24 mouse cellular contexts compared by ENCODE assay signal in the genomic region with DNA sequence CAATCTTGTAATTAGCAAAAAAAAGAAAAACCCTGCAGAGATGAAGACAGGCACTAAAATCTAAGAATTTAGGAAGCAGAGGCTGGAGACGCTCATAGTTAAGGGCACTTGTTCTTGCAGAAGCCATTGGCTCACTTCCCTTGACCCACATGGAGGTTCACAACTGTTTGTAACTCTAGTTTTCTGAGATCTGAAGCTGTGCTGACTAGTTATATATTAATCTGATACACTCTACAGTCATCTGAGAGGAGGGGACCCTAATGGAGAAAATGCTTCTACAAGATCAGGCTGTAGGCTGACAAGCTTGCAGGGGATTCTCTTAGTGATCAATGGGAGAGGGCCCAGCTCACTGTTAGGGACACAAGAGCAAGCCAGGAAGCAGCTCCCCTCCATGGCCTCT.
"Had no signal": no experiment of that assay in that cellular context is flagged by ENCODE, and none has a peak within 500 bp of the region (broad histone marks: within the 10 kb centered on the region; RNA-seq: fewer than 3 reads in every experiment).

No protein-coding gene starts in this region.

- H3K27me3 ChIP-seq: limb, embryonic 13.5 days; liver, embryonic 13.5 days; megakaryocyte, embryonic 14.5 days; midbrain, embryonic 13.5 days; neural tube, embryonic 12.5 days; neural tube, embryonic 15.5 days had no signal

- DNase-seq: liver; liver, embryonic 13.5 days; lung, embryonic 14.5 days; right cerebral cortex, adult 18-20 months; right cerebral cortex, postnatal 14 days; right cerebral cortex, postnatal 4 days; thymus, adult 2 months; thymus, postnatal 14 days; thymus, postnatal 4 days had no signal

- H3K9ac ChIP-seq: limb, embryonic 13.5 days; liver, embryonic 13.5 days; lung, embryonic 14.5 days; midbrain, embryonic 13.5 days; neural tube, embryonic 12.5 days; neural tube, embryonic 15.5 days had no signal

- H3K4me1 ChIP-seq: limb, embryonic 10.5 days; limb, embryonic 13.5 days; liver, embryonic 13.5 days; midbrain, embryonic 10.5 days; midbrain, embryonic 13.5 days; neural tube, embryonic 12.5 days; neural tube, embryonic 15.5 days had no signal

- H3K27ac ChIP-seq: hindbrain, postnatal 0 days; kidney, postnatal 0 days; limb, embryonic 10.5 days; limb, embryonic 13.5 days; liver, embryonic 13.5 days; macrophage; midbrain, embryonic 10.5 days; midbrain, embryonic 13.5 days; neural tube, embryonic 12.5 days; neural tube, embryonic 15.5 days; stomach, postnatal 0 days had no signal

- H3K4me2 ChIP-seq: limb, embryonic 13.5 days; liver, embryonic 13.5 days; lung, embryonic 14.5 days; midbrain, embryonic 13.5 days; neural tube, embryonic 12.5 days; neural tube, embryonic 15.5 days had no signal

- ATAC-seq: hindbrain, postnatal 0 days; inflammation-experienced regulatory T-cells, adult 6 months; intestine, embryonic 16.5 days; lung, postnatal 0 days; midbrain, embryonic 13.5 days; midbrain, embryonic 16.5 days had no signal

- H3K4me3 ChIP-seq: limb, embryonic 10.5 days; limb, embryonic 13.5 days; liver, embryonic 13.5 days; megakaryocyte, embryonic 14.5 days; midbrain, embryonic 10.5 days; midbrain, embryonic 13.5 days; neural tube, embryonic 12.5 days; neural tube, embryonic 15.5 days had no signal

- H3K9me3 ChIP-seq: limb, embryonic 10.5 days; limb, embryonic 13.5 days; liver, embryonic 13.5 days; megakaryocyte, embryonic 14.5 days; midbrain, embryonic 10.5 days; midbrain, embryonic 13.5 days; neural tube, embryonic 12.5 days; neural tube, embryonic 15.5 days had no signal
